Mouse (Mus musculus) embryonic facial prominence, embryonic 15.5 days (tissue): Measurements from ENCODE around the gene Lpar3. TPM values are rescaled to one million over a fixed set of nuclear protein-coding genes. Genes with fewer than 3 reads are reported as not detected.
"Not testable (repeated sequence)": the region's sequence is repeated elsewhere in the genome, so short reads cannot be mapped to it uniquely, and the experiment has no call there.

Experiments
- ATAC-seq: fragments of 200-750 bp; cut with Nextera tagmentation; 2 replicates; pipeline ENCODE4 v1.8.0; 2017; ENCODE audit warnings: low read depth, moderate TSS enrichment; ENCODE audit not compliant: insufficient number of reproducible peaks, low FRiP score, low TSS enrichment
- H3K27ac ChIP-seq: fragments of 300-500 bp; sonication (generic); replicated peaks from 2 replicates; pipeline ENCODE4 v1.5.1; 2015; ENCODE audit warnings: mild to moderate bottlenecking, inconsistent platforms
- H3K27me3 ChIP-seq: fragments of 300-500 bp; sonication (generic); 2 replicates; pipeline ENCODE4 v1.6.1; 2015; ENCODE audit warnings: inconsistent platforms
- H3K36me3 ChIP-seq: fragments of 300-500 bp; sonication (generic); 2 replicates; pipeline ENCODE4 v1.6.1; 2015; ENCODE audit warnings: mild to moderate bottlenecking, inconsistent platforms
- H3K4me1 ChIP-seq: fragments of 300-500 bp; sonication (generic); 2 replicates; pipeline ENCODE4 v1.6.1; 2015; ENCODE audit warnings: inconsistent platforms
- H3K4me2 ChIP-seq: fragments of 300-500 bp; sonication (generic); replicated peaks from 2 replicates; pipeline ENCODE4 v1.6.1; 2015; ENCODE audit warnings: mild to moderate bottlenecking, inconsistent platforms
- H3K4me3 ChIP-seq: fragments of 300-500 bp; sonication (generic); replicated peaks from 2 replicates; pipeline ENCODE4 v1.5.1; 2015; ENCODE audit warnings: mild to moderate bottlenecking, inconsistent platforms
- H3K9ac ChIP-seq: fragments of 300-500 bp; sonication (generic); 2 replicates; pipeline ENCODE4 v1.6.1; 2015; ENCODE audit warnings: inconsistent platforms
- H3K9me3 ChIP-seq: fragments of 300-500 bp; sonication (generic); replicated peaks from 2 replicates; pipeline ENCODE4 v1.6.1; 2016; ENCODE audit warnings: inconsistent platforms
- WGBS: fragments of 180-500 bp; shearing (Covaris S2); methylation state at CpG from one replicate; pipeline ENCODE4 v1.1.7; 2015; 5-methylcytosine and 5-hydroxymethylcytosine counted together
- polyA plus RNA-seq: library from polyadenylated mRNA; unstranded; fragments of >200 nt; fragmentation: Nextera tagmentation; extraction: Ambion mirVana; gene quantifications from 2 replicates; pipeline ENCODE4 v1.2.1, GENCODE M21; 2015

Gene Lpar3
- polyA plus RNA-seq, 1 experiment from 2014 or later: 5.3 TPM

GRCm38 (mm10) chr3:146195153-146195552, 25.6 kb upstream of the Lpar3 start:
- Histone ChIP-seq H3K9me3 (no peaks in the 10 kb centered on the region), H3K27ac (no peak overlapping the region), H3K27me3 (no peaks in the 10 kb centered on the region), H3K4me3 (no peak overlapping the region), H3K4me2 (no peak overlapping the region), H3K9ac (no peak overlapping the region), H3K36me3 (no peaks in the 10 kb centered on the region), H3K4me1 (no peaks in the 10 kb centered on the region)
- WGBS: 87% methylated on average over 5 of the region's 5 CpGs
- no peak for ATAC-seq

- H3K4me3 ChIP-seq: no peak overlapping the region
- ATAC-seq: no peak
- H3K36me3 ChIP-seq: no peaks in the 10 kb centered on the region
- no peak overlapping the region for H3K27ac ChIP-seq
- H3K9ac ChIP-seq: no peak overlapping the region
- H3K9me3 ChIP-seq: no peaks in the 10 kb centered on the region
- no peaks in the 10 kb centered on the region for H3K4me1 ChIP-seq
- no peaks in the 10 kb centered on the region for H3K27me3 ChIP-seq
- 60% methylated on average over 6 of the region's 6 CpGs for WGBS
- H3K4me2 ChIP-seq: no peak overlapping the region
Observed at GRCm38 (mm10) chr3:146196301-146196700, 24.5 kb upstream of the Lpar3 start.

- Histone ChIP-seq H3K36me3 (no peaks in the 10 kb centered on the region), H3K4me3 (no peak overlapping the region), H3K9me3 (no peaks in the 10 kb centered on the region), H3K27me3 (no peaks in the 10 kb centered on the region), H3K27ac (no peak overlapping the region), H3K4me1 (no peaks in the 10 kb centered on the region), H3K4me2 (no peak overlapping the region), H3K9ac (no peak overlapping the region)
- WGBS: 84% methylated on average over 17 of the region's 17 CpGs
- no peak for ATAC-seq
Observed at GRCm38 (mm10) chr3:146196780-146197743, 23.7 kb upstream of the Lpar3 start.

DNA sequence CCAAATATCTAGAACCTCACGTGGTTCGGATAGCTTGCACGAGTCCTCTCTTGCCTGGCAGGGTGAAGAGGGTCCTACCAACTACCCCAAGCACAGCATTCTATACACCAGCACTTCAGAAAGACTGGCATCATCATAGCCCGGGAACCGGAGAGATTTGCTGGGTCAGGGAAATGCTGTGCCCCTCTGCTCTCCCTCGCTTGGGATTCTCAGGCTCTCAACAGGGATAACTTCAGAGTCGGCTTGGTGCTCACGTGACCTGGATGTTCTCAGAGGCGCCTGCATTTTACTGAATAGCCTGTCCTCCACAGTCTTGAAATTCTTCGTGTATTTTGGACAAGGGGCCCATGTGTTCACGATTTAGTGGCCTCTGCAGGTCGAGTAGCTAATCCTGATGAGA, 23.0 kb upstream of the Lpar3 start:
- ATAC-seq: no peak
- no peaks in the 10 kb centered on the region for H3K27me3 ChIP-seq
- WGBS: 83% methylated on average over 12 of the region's 12 CpGs
- no peak overlapping the region for H3K9ac ChIP-seq
- no peak overlapping the region for H3K4me2 ChIP-seq
- no peaks in the 10 kb centered on the region for H3K4me1 ChIP-seq
- no peak overlapping the region for H3K4me3 ChIP-seq
- H3K36me3 ChIP-seq: no peaks in the 10 kb centered on the region
- H3K27ac ChIP-seq: no peak overlapping the region
- no peaks in the 10 kb centered on the region for H3K9me3 ChIP-seq

DNA sequence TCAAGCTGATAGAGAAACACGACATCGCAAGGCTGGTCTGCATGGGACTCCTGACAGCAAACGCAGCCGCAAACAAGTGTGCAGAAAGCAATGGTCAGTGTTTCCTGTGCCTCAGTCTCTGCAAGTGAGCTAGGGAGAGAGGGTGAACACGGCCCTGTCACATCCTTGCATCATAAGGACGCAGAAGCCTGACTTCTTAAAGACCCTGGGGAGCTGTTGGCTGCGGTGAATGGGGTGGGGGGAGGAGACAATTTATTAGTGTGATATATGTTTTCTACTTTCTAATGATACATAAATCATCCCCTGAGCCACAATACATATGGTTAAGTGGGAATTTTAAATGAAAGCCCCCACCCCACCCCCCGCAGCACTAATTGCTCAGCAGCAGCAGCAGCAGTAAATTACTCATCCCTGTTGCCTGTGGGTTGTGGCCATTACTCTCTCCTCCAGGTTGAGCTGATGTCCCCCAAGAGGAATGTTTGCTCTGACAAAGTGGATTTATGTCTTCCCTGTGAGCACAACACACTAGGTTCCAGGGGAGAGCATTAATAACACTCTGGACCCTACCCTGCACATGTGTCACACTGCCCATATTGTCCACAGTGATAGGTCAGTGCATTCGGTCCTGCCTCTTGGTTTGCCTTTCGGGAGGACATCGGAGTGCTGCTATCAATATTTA, 21.8 kb upstream of the Lpar3 start:
- H3K9ac ChIP-seq: no peak overlapping the region
- 79% methylated on average over 11 of the region's 11 CpGs for WGBS
- H3K4me2 ChIP-seq: no peak overlapping the region
- H3K36me3 ChIP-seq: no peaks in the 10 kb centered on the region
- no peaks in the 10 kb centered on the region for H3K4me1 ChIP-seq
- H3K27ac ChIP-seq: no peak overlapping the region
- H3K4me3 ChIP-seq: no peak overlapping the region
- no peak for ATAC-seq
- H3K27me3 ChIP-seq: no peaks in the 10 kb centered on the region
- no peaks in the 10 kb centered on the region for H3K9me3 ChIP-seq

GRCm38 (mm10) chr3:146199486-146199885, 21.3 kb upstream of the Lpar3 start:
- Histone ChIP-seq H3K36me3 (no peaks in the 10 kb centered on the region), H3K9ac (no peak overlapping the region), H3K4me1 (no peaks in the 10 kb centered on the region), H3K4me2 (no peak overlapping the region), H3K27ac (no peak overlapping the region), H3K4me3 (no peak overlapping the region), H3K9me3 (no peaks in the 10 kb centered on the region), H3K27me3 (no peaks in the 10 kb centered on the region)
- ATAC-seq: no peak
- WGBS: 74% methylated on average over 3 of the region's 3 CpGs

DNA sequence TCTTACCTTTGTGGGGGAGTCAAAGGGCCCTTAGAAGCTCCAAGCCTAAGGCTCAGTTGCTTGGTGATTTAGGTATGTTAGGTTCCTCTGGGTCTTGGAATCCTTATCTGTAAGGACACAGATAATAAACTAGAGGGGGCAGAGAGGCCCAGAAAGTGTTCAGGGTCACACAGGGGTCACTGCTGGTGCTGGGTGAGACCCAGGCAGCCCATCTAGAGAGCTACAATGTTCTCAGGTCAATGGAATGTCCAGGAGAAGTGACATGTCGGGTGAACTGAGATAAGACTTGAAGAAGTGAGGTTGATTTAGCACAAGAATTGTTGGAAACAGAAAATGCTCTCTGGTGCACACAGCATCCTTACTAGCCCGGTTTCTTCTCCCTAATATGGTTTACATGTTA, 16.4 kb upstream of the Lpar3 start:
- H3K4me1 ChIP-seq: no peaks in the 10 kb centered on the region
- H3K9ac ChIP-seq: no peak overlapping the region
- H3K4me3 ChIP-seq: no peak overlapping the region
- no peaks in the 10 kb centered on the region for H3K9me3 ChIP-seq
- no peak overlapping the region for H3K4me2 ChIP-seq
- ATAC-seq: no peak
- H3K27me3 ChIP-seq: no peaks in the 10 kb centered on the region
- H3K36me3 ChIP-seq: no peaks in the 10 kb centered on the region
- 65% methylated on average over 2 of the region's 2 CpGs for whole genome bisulfite sequencing
- no peak overlapping the region for H3K27ac ChIP-seq

- H3K27ac ChIP-seq: no peak overlapping the region
- no peak overlapping the region for H3K4me2 ChIP-seq
- 74% methylated on average over 11 of the region's 11 CpGs for WGBS
Observed at GRCm38 (mm10) chr3:146205305-146205704, 15.5 kb upstream of the Lpar3 start.

GRCm38 (mm10) chr3:146206635-146207034, 14.1 kb upstream of the Lpar3 start:
- 72% methylated on average over 2 of the region's 2 CpGs for WGBS
- Histone ChIP-seq H3K27ac (no peak overlapping the region), H3K4me2 (no peak overlapping the region), H3K4me1 (no peaks in the 10 kb centered on the region), H3K36me3 (no peaks in the 10 kb centered on the region), H3K9me3 (no peaks in the 10 kb centered on the region), H3K27me3 (no peaks in the 10 kb centered on the region), H3K9ac (no peak overlapping the region), H3K4me3 (no peak overlapping the region)
- ATAC-seq: no peak

More at GRCm38 (mm10) chr3:146205305-146205704, 15.5 kb upstream of the Lpar3 start:
- no peaks in the 10 kb centered on the region for H3K9me3 ChIP-seq
- H3K4me1 ChIP-seq: no peaks in the 10 kb centered on the region
- H3K27me3 ChIP-seq: no peaks in the 10 kb centered on the region
- H3K4me3 ChIP-seq: no peak overlapping the region
- ATAC-seq: no peak
- H3K36me3 ChIP-seq: no peaks in the 10 kb centered on the region
- H3K9ac ChIP-seq: no peak overlapping the region

- no peak overlapping the region for H3K4me3 ChIP-seq
- H3K9ac ChIP-seq: no peak overlapping the region
- H3K27me3 ChIP-seq: no peaks in the 10 kb centered on the region
- 75% methylated on average over 2 of the region's 2 CpGs for WGBS
- no peaks in the 10 kb centered on the region for H3K36me3 ChIP-seq
- H3K9me3 ChIP-seq: no peaks in the 10 kb centered on the region
- ATAC-seq: no peak
- no peak overlapping the region for H3K4me2 ChIP-seq
- no peak overlapping the region for H3K27ac ChIP-seq
- H3K4me1 ChIP-seq: no peaks in the 10 kb centered on the region
Observed at GRCm38 (mm10) chr3:146207440-146207839, 13.3 kb upstream of the Lpar3 start.

DNA sequence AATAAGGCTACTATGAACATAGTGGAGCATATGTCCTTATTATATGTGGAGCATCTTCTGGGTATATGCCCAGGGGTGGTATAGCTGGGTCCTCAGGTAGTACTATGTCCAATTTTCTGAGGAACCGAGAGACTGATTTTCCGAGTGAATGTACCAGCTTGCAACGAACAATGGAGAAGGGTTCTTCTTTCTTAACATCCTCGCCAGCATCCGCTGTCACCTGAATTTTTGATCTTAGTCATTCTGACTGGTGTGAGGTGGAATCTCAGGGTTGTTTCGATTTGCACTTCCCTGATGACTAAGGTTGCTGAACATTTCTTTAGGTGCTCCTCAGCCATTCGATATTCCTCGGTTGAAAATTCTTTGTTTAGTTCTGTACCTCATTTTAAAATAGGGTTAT, 11.0 kb upstream of the Lpar3 start:
- not testable (repeated sequence) for ATAC-seq, H3K4me2 ChIP-seq, H3K9ac ChIP-seq, H3K4me1 ChIP-seq, H3K36me3 ChIP-seq, H3K27me3 ChIP-seq, H3K27ac ChIP-seq, H3K9me3 ChIP-seq, H3K4me3 ChIP-seq
- 95% methylated on average over 8 of the region's 8 CpGs for WGBS
